Mouse (Mus musculus) G1E (cell line): ENCODE measurements around the gene Ctla4. TPM values are rescaled to one million over a fixed set of nuclear protein-coding genes. Genes with fewer than 3 reads are reported as not detected.

Source experiments
- ATAC-seq: 2 replicates; pipeline ENCODE4 v1.8.0; 2016; ENCODE audit warnings: mild to moderate bottlenecking; ENCODE audit not compliant: insufficient number of reproducible peaks, poor library complexity, low FRiP score, severe bottlenecking; ENCODE audit errors: extremely low read depth
- DNase-seq: peaks from one replicate; pipeline ENCODE4 v3.0.0; 2012; ENCODE audit warnings: low spot score
- H3K27me3 ChIP-seq: 2 replicates; pipeline ENCODE4 v1.6.1; 2012; ENCODE audit warnings: mild to moderate bottlenecking, low read length, inconsistent platforms; ENCODE audit not compliant: insufficient read depth
- H3K36me3 ChIP-seq: replicated peaks from 2 replicates; pipeline ENCODE3; 2012; ENCODE audit warnings: mild to moderate bottlenecking, inconsistent platforms
- H3K4me1 ChIP-seq: 2 replicates; pipeline ENCODE4 v1.6.1; 2012; ENCODE audit warnings: low read depth, low read length, inconsistent platforms, mixed read lengths; ENCODE audit not compliant: insufficient read depth
- H3K4me3 ChIP-seq: 2 replicates; pipeline ENCODE4 v1.5.1; 2012; ENCODE audit warnings: low read depth, mild to moderate bottlenecking, inconsistent platforms, low read length, moderate library complexity, mixed read lengths
- H3K9me3 ChIP-seq: replicated peaks from 2 replicates; pipeline ENCODE4 v1.6.1; 2012; ENCODE audit warnings: inconsistent platforms
- CTCF ChIP-seq: IDR thresholded peaks from 2 replicates; pipeline ENCODE4 v1.5.1; 2012; ENCODE audit warnings: low read depth, low read length, inconsistent platforms, mixed read lengths
- GATA1 ChIP-seq: IDR thresholded peaks from 2 replicates; pipeline ENCODE4 v1.6.1; 2012; ENCODE audit warnings: borderline replicate concordance, low read length, inconsistent platforms, mixed read lengths
- GATA2 ChIP-seq: IDR thresholded peaks from 2 replicates; pipeline ENCODE4 v1.6.1; 2012; ENCODE audit warnings: low read depth, low read length, inconsistent platforms, borderline replicate concordance
- POLR2AphosphoS5 ChIP-seq: IDR thresholded peaks from 2 replicates; pipeline ENCODE4 v1.6.1; 2012; ENCODE audit warnings: low read depth, low read length, inconsistent platforms; ENCODE audit not compliant: insufficient replicate concordance
- TAL1 ChIP-seq: conservative IDR thresholded peaks from 2 replicates; pipeline ENCODE4 v1.6.1; 2012; ENCODE audit warnings: low read depth, low read length, inconsistent platforms, mixed read lengths
- polyA plus RNA-seq: library from polyadenylated mRNA; stranded (reverse); fragments of >175 nt; gene quantifications from 2 replicates; pipeline ENCODE4 v1.2.3, GENCODE M21; 2012
- total RNA-seq, 2 experiments: library from RNA; stranded (forward) in 1 of 2; stranded (reverse) in 1 of 2; fragments of 200-1000 nt in 1 of 2; fragments of >200 nt in 1 of 2; fragmentation: Nextera tagmentation in 1 of 2; gene quantifications; 2 replicates each; pipeline ENCODE4 v1.2.3; 2014 to 2017

Ctla4 gene
- total and polyA plus RNA-seq, 3 experiments = 0.11 TPM; not detected in 2

DNA sequence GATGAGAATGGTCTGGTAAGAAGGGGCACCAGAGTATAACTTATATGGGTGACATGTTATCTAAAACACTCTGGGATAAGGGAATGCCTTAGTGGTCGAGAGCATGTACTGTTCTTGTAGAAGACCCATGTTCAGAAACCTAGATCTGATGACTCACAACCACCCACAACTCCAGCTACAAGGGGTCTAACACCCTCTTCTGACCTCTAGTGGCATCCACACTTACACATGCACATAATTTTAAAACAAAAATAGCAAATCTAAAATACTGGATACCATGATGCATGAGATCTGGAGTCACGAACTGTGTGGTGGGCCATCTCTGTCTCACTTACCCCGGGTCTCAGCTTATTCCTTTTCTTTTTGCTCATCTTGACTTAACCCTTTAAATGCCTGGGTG lies 53.2 kb downstream of the Ctla4 start:
- TF ChIP-seq GATA2 (no peak), TAL1 (no peak), CTCF (no peak), GATA1 (no peak)
- DNase-seq (no peak), ATAC-seq (no peak)
- Histone ChIP-seq H3K36me3 (no peaks in the 10 kb centered on the region), H3K27me3 (peaks cover 3% of the 10 kb centered on the region; the same call in 1 of the 2 replicates), H3K4me3 (no peak overlapping the region), H3K9me3 (no peaks in the 10 kb centered on the region), H3K4me1 (no peaks in the 10 kb centered on the region)

DNA sequence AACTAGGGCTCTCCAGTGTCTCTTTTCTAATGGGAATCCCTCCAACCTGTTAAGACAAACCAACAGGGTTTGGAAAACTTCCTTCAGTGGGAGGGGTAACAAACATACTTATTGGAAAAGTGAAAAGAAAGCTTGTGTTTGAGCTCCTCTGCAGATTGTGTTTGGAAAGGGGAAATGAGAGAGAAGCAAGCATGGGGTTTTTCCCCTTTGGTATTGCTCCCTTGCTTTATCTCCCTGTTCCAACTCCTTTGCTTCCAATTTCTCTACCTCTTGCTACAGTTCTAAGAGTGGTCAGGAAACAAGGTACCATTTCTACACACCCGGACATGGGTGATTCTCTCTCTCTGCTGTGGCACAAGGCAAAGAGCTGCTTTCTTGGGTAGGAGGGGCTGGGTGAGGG lies 53.8 kb downstream of the Ctla4 start:
- Histone ChIP-seq H3K4me3 (no peak overlapping the region), H3K9me3 (no peaks in the 10 kb centered on the region), H3K27me3 (peaks cover 3% of the 10 kb centered on the region; the same call in 1 of the 2 replicates), H3K36me3 (no peaks in the 10 kb centered on the region), H3K4me1 (no peaks in the 10 kb centered on the region)
- TF ChIP-seq CTCF (no peak), GATA2 (no peak), GATA1 (no peak), TAL1 (no peak), POLR2AphosphoS5 (no peak)
- DNase-seq = no peak
- no peak for ATAC-seq

DNA sequence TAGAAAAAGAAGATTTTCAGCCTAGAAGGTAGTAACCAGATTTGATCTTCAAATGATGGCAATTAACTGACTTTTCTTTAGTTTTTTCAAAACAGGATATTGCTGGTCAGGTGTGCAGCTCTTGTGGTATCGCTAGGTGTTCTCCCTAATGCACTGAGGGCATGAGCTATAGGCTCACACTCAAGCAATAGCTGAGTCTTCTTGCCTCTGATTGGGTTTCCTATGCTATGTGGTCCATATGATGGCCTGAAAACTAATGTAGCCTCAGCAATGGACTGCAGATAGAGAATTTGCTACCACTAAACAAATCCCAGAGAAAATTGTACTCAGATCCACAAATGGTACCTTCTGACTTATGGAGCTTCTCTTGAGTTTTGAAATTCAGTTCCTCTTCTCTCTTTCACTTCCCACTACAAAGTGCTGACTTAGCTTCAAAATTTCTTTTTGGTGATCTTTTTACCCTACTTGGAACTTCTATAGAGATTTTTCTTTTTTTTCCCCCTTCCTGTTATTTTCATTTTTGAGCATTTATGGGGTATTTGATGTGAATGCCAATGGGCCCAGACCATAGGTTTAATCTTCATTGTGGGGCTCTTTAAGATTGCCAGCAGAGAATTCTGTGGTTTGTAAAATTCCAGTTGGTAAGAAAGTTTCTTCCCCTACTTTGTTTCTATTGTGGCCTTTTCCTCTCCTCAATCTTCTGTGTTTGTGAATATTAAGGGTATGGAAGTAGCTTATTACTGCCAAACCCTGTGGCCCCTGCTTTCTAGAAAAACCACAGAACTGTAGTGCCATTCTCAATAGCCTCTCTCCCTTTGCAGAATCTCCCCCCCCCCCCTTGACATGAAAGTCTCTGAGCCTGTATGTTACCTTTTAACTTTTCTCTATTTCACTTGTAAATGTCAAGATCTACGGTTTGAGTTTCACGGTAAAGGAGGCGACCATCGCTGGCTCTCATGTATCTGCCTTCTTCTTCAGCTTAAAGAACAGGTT lies 54.6 kb downstream of the Ctla4 start:
- Histone ChIP-seq H3K4me1 (no peaks in the 10 kb centered on the region), H3K9me3 (no peaks in the 10 kb centered on the region), H3K36me3 (no peaks in the 10 kb centered on the region), H3K27me3 (peaks cover 3% of the 10 kb centered on the region; the same call in 1 of the 2 replicates), H3K4me3 (no peak overlapping the region)
- ATAC-seq = no peak
- no peak for DNase-seq
- TF ChIP-seq GATA2 = no peak

DNA sequence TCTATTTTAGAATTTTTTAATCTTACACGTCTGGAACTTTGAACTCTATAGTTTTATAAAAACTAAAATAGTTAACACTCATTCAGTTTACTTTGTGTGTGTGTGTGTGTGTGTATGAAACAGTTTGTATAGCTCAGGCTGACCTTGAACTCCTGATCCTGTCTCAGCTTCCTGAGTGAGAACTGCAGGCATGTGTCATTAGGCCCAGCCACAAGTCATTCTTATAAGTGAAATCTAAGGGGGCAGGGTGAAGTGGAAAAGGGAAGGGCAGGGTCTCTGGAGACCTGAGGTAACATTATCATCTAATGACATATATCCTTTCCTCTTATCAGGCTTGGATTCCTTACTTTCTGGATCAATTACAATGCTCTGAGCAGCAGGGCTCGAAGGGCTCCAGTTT lies 56.1 kb downstream of the Ctla4 start:
- H3K4me3 ChIP-seq = no peak overlapping the region
- H3K27me3 ChIP-seq = no peaks in the 10 kb centered on the region; the same call in 1 of the 2 replicates
- H3K36me3 ChIP-seq = no peaks in the 10 kb centered on the region
- DNase-seq = no peak
- no peaks in the 10 kb centered on the region for H3K9me3 ChIP-seq
- no peaks in the 10 kb centered on the region for H3K4me1 ChIP-seq
- TF ChIP-seq TAL1 (no peak), GATA1 (no peak), GATA2 (no peak), POLR2AphosphoS5 (no peak), CTCF (no peak)
- no peak for ATAC-seq

DNA sequence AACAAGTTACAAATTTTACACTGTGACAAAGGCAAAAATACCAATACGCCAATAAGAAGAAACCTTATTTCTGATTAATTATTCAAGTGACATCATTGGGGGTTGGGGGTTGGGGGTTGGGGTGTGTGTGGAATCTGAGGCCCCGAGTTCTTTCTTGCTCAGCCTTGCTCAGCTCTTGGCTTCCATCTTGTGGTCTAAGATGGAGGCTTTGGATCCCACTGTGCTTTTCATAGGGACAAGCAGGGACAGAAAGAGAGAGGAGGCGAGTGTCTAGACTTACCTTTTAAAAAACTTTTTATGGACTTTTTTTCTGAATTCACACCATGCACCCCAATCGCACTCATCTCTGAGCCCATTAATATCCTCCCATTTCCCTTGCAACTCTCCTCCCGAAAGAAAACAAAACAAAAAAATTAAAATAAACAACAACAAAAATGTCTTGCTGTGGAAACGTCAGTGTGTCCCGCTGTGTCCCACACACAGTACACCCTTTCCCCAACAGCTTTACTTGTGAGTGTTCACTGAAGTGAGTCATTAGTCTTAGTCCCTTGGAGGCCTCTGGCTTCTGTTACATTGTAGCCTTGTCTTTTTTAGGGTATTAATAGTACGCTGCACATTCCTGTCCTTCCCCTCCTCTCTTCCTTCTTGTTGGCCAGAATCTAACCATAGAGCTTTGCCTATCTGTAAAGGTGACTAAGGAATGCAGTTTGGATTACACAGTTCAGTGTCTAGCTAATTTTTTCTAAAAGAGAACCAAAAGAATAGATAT lies 59.0 kb downstream of the Ctla4 start:
- TF ChIP-seq POLR2AphosphoS5 (no peak), GATA1 (no peak), CTCF (no peak), TAL1 (no peak)
- Histone ChIP-seq H3K4me3 (no peak overlapping the region), H3K27me3 (peaks cover 7% of the 10 kb centered on the region; the same call in 1 of the 2 replicates), H3K9me3 (no peaks in the 10 kb centered on the region), H3K4me1 (no peaks in the 10 kb centered on the region), H3K36me3 (no peaks in the 10 kb centered on the region)
- DNase-seq = no peak
- no peak for ATAC-seq

DNA sequence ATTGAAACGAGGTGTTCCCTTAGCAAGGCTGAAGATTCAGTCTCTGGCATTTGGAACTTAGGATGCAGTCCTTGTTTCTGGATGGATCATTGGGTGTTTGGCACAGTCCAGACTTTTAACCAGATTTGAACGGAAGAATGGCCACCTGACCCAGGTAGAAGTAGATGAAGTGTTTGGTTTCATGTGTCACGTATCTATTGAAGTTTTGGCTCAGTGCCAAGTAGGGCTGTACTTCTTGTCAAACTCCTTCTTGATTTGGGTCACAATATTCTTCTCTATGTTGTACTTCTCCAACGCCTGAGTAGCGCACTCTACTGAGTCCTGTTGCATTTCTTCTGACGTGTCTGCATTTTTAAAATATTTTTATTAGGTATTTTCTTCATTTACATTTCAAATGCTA lies 61.3 kb downstream of the Ctla4 start:
- Histone ChIP-seq H3K36me3 (no peaks in the 10 kb centered on the region), H3K9me3 (no peaks in the 10 kb centered on the region), H3K4me3 (no peak overlapping the region), H3K4me1 (no peaks in the 10 kb centered on the region), H3K27me3 (peaks cover 9% of the 10 kb centered on the region)
- ATAC-seq (no peak), DNase-seq (no peak)
- no peak for TF ChIP-seq GATA1
- no peak for TF ChIP-seq CTCF
- TF ChIP-seq GATA2 = no peak
- TF ChIP-seq POLR2AphosphoS5 = no peak
- no peak for TF ChIP-seq TAL1
